Mouse (Mus musculus): ENCODE data around the gene Fermt3. TPM values are rescaled to one million over a fixed set of nuclear protein-coding genes. Genes with fewer than 3 reads are reported as not detected.

The Fermt3 gene
- total RNA-seq, 2 experiments from 2014 or later, result 4.0 to 4.5 TPM

Other genes with a start within 250 kb of the Fermt3 start
- 10 to 100 TPM; 37.2 to 44.4 TPM for gene Rps6ka4, start 178.8 kb downstream of the Fermt3 start, total RNA-seq (2021)
- gene Ccdc88b, start 161.3 kb downstream of the Fermt3 start, total RNA-seq (2021), result 1 to 10 TPM; 3.4 to 3.5 TPM
- gene Trmt112, start 109.8 kb downstream of the Fermt3 start, total RNA-seq (2021), result 10 to 100 TPM; 46.2 to 46.4 TPM
- gene Prdx5, start 109.4 kb downstream of the Fermt3 start, total RNA-seq (2021), result 100 to 1,000 TPM; 367 to 381 TPM
- 10 to 100 TPM; 69.5 to 72.2 TPM for gene Esrra, start 97.7 kb downstream of the Fermt3 start, total RNA-seq (2021)
- 10 to 100 TPM; 16.9 to 22.5 TPM for gene Catsperz, start 94.1 kb downstream of the Fermt3 start, total RNA-seq (2021)
- gene Kcnk4, start 85.0 kb downstream of the Fermt3 start, total RNA-seq (2021), result 10 to 100 TPM; 29.2 to 37.4 TPM
- 10 to 100 TPM; 39.0 to 40.5 TPM for gene Bad, start 77.6 kb downstream of the Fermt3 start, total RNA-seq (2021)
- gene Gpr137, start 77.0 kb downstream of the Fermt3 start, total RNA-seq (2021), result 100 to 1,000 TPM; 103 to 106 TPM
- gene Ppp1r14b, start 44.5 kb downstream of the Fermt3 start, total RNA-seq (2021), result 10 to 100 TPM; 54.7 to 64.7 TPM
- 10 to 100 TPM; 14.2 to 14.6 TPM for gene Plcb3, start 43.0 kb downstream of the Fermt3 start, total RNA-seq (2021)
- gene Fkbp2, start 39.0 kb downstream of the Fermt3 start, total RNA-seq (2021), result 100 to 1,000 TPM; 106 to 115 TPM
- 10 to 100 TPM; 93.3 to 98.7 TPM for gene Vegfb, start 31.8 kb downstream of the Fermt3 start, total RNA-seq (2021)
- 10 to 100 TPM; 27.8 to 31.8 TPM for gene Dnajc4, start 26.9 kb downstream of the Fermt3 start, total RNA-seq (2021)
- 10 to 100 TPM; 12.2 to 14.2 TPM for gene Nudt22, start 23.4 kb downstream of the Fermt3 start, total RNA-seq (2021)
- 10 to 100 TPM; 19.6 to 24.6 TPM for gene Trpt1, start 23.3 kb downstream of the Fermt3 start, total RNA-seq (2021)
- gene Stip1, start 20.5 kb upstream of the Fermt3 start, total RNA-seq (2021), result 100 to 1,000 TPM; 211 to 217 TPM
- gene Macrod1, start 37.3 kb upstream of the Fermt3 start, total RNA-seq (2021), result 10 to 100 TPM; 15.0 to 16.6 TPM
- gene Flrt1, start 86.3 kb upstream of the Fermt3 start, total RNA-seq (2021), result 10 to 100 TPM; 40.9 to 42.8 TPM
- 100 to 1,000 TPM; 274 to 284 TPM for gene Otub1, start 186.8 kb upstream of the Fermt3 start, total RNA-seq (2021)
- 1,000 to 10,000 TPM in 1 of 2 experiments, 100 to 1,000 TPM in 1; 906 to 1,040 TPM for gene Cox8a, start 198.1 kb upstream of the Fermt3 start, total RNA-seq (2021)
- gene Naa40, start 221.7 kb upstream of the Fermt3 start, total RNA-seq (2021), result 10 to 100 TPM; 27.7 to 29.8 TPM
- 10 to 100 TPM; 17.6 to 17.7 TPM for gene Rcor2, start 247.9 kb upstream of the Fermt3 start, total RNA-seq (2021)